Mouse (Mus musculus): ENCODE data around the gene Akap9.
"Not testable (repeated sequence)": the region's sequence is repeated elsewhere in the genome, so short reads cannot be mapped to it uniquely, and the experiment has no call there.

Akap9 gene

DNA sequence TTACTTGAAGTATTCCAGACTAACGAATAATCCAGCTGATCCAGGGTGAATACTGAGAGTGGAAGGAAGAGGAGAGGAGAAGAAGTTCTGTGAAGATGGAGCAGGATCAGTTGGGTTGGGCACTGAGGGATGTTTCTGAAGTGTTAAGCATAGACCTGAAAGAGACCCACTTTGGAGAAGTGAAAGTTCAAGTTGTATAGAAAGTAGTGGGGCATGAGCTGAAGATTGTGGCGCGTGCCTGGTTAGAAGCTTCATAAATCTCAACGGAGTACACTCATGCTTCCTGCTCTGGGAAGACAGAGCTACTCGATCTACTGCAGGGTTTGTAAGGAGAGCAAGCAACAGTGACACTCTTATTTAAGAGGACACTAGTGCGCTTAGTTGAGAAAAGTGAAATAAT, 41.3 kb downstream of the Akap9 start:
- no peak for DNase-seq (ENCODE audit: extremely low spot score)

DNA sequence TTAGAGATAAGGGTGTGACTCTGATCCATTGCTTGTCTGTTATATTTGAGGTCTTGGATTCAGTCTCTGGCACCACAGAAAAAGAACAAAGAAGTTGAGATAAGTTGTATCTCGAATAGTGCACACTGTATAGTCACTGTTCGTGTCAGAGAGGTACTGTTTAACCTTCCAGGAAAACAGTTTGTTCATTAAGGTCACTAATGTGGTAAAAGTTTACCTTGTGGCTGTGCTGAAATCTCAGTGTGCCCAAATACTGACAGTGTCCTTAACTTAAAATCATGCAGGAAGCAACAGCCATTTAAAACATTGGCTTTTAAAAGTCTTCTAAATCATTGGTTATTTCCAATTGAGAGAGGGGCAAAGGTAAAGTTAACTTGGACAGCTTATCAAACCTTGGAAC, 43.1 kb downstream of the Akap9 start:
- DNase-seq (ENCODE audit: extremely low spot score): no peak

DNA sequence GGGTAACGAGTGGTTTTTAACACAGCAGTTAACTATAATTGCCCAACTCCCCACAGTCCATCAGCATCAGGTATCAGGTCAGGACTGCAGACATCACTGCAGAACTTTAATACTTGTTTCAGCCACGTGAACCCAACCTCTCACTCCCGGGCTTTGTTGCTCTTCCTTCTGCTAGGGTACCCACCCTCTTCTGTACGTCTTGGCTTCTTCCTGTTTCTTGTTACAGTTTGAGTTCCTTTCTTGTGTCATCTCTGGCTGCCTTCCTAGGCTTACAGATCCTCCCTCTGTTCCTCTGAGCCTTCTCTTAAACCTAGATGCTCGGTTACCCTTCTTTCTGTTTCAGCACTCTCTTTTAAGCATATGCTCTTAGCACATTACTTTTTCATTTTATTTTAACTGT, 45.9 kb downstream of the Akap9 start:
- no peak for DNase-seq (ENCODE audit: extremely low spot score)

- DNase-seq (ENCODE audit: extremely low spot score): no peak
Observed at GRCm38 (mm10) chr5:3974896-3975295, 47.0 kb downstream of the Akap9 start.

GRCm38 (mm10) chr5:3976111-3976510, 48.3 kb downstream of the Akap9 start:
- no peak for DNase-seq (ENCODE audit: extremely low spot score)

GRCm38 (mm10) chr5:3977904-3978303, 50.0 kb downstream of the Akap9 start:
- no peak for DNase-seq (ENCODE audit: extremely low spot score)

- no peak for DNase-seq (ENCODE audit: extremely low spot score)
Observed at GRCm38 (mm10) chr5:3989608-3990007, 61.8 kb downstream of the Akap9 start.

- no peak for DNase-seq (ENCODE audit: extremely low spot score)
Observed at GRCm38 (mm10) chr5:3990499-3990898, 62.6 kb downstream of the Akap9 start.

- DNase-seq (ENCODE audit: extremely low spot score): no peak
Observed at GRCm38 (mm10) chr5:4004531-4005469, 76.9 kb downstream of the Akap9 start.

DNA sequence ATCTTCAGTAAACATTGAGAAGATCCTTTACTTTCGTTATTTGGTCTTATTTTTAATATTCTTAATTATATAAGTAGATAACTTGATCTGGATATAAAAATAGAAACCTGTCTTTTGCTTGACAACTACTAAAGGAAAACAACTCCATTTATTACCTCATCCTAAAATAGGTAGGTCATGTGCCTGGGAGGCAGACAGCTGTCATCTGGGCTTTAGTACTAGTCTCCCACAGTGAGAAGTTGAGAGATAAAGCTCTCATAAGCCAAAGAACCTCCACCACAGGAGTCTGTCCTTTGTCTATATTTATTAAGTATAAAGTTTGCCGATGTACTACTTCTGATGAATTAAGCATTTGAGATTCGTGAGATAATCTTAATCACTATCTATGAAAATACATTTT, 78.8 kb downstream of the Akap9 start:
- DNase-seq (ENCODE audit: extremely low spot score): no peak

GRCm38 (mm10) chr5:4008266-4008665, 80.4 kb downstream of the Akap9 start:
- DNase-seq (ENCODE audit: extremely low spot score): no peak

DNA sequence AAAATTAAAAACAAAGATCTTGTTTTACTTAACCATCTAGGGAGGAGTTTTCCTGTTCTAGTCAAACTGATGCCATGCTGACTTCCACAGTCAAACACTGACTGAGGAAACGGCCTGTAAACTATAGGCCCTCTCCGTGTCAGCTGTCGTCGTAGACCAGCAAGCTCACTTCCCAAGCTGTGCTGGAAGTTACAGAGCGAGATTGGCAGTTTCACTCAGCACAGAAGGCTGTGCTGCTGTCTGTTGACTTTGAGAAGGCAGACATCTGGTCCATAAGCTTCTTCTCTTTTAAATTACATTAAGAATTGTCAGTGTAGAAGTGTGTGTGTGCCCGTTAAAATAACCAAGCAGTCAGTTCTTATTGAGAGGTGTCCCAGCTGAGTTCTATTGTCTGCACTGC, 81.7 kb downstream of the Akap9 start:
- no peak for DNase-seq (ENCODE audit: extremely low spot score)

DNA sequence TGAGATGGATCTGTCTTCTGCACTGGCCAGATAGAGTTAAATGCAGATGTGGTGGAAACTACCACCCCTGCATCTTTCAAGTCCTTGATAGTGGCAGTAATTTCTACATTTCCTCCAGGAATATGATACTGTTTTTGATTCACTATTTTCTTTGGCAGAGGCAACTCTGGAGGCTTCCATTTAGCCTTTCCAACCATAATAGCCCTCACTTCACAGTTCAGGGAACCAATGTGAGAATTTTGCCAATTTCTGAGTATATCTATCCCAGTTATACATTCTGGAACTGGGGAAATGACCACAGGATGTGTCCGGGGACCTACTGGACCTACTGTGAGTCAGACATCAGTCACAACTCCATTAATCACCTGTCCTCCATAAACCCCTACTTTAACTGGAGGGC, 89.8 kb downstream of the Akap9 start:
- not testable (repeated sequence) for DNase-seq (ENCODE audit: extremely low spot score)

DNA sequence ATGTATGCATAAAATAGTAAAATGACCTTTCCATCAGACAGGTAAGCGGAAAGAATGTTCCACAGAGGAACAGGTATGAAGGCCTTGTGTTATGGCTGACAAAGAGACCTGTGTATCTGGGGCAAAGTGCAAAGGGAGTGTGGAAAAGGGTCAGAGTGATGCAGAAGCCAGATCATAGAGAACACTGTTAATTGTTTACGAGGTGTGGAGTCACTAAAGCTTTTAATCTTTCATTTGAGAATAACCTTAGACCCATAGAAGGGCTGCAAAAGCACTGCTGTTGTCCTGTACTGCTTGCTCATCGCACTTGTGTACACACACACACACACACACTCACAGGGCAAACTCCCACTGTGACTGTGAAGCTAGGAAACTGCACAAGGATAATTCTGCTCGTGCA, 91.5 kb downstream of the Akap9 start:
- DNase-seq (ENCODE audit: extremely low spot score): no peak

- no peak for DNase-seq (ENCODE audit: extremely low spot score)
Observed at GRCm38 (mm10) chr5:4020018-4020417, 92.2 kb downstream of the Akap9 start.

- DNase-seq (ENCODE audit: extremely low spot score): no peak
Observed at GRCm38 (mm10) chr5:4023186-4023585, 95.3 kb downstream of the Akap9 start.

DNA sequence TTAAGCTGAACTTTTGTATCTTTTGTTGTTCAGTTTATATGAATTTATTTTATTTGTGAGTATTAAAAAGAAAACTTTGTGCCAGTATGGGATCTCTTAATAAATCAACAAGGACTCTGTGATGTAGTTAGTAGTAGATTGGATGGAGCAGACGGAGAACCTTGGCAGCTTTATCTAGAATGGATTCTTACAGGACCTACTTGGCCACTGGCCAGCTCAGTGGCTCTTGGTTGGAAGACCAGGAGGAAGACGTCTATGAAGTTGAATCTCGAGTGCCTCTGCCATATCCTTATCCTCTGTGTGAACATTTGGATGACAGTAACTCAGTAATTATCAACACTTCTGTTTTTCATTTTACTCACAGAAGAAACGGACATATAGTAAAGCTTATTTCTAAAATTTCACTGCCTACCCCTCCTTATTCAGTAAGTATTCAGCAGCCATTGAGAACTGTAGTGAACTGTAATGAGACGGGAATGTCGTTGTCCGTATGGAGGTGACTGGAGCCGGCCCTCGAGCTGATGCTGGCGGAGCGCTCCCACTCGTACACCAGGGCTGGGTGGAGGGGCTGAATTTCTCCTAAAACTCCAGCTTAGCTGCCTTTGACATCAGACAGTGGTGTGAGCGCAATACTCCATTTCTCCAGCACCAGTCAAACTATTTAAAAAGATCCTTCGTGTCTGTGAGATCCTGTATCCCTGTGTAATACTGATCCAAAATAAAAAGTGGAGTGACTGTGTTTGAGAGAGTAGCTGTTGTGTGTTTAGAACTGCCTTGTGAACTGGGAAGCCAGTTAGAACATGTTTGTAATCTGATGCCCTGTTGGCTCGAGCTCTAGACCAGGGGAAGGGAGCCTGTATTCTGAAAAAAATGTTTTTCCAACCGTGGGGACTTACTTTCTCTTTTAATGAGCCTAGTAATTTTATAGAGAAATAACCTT, 96.2 kb downstream of the Akap9 start:
- DNase-seq (ENCODE audit: extremely low spot score): peak; percentile 3

GRCm38 (mm10) chr5:4024727-4025126, 96.9 kb downstream of the Akap9 start:
- no peak for DNase-seq (ENCODE audit: extremely low spot score)

- not testable (repeated sequence) for DNase-seq (ENCODE audit: extremely low spot score)
Observed at GRCm38 (mm10) chr5:4026336-4026735, 98.5 kb downstream of the Akap9 start.

GRCm38 (mm10) chr5:4028486-4029173, 100.8 kb downstream of the Akap9 start:
- DNase-seq (ENCODE audit: extremely low spot score): no peak

GRCm38 (mm10) chr5:4031846-4032245, 104.0 kb downstream of the Akap9 start:
- no peak for DNase-seq (ENCODE audit: extremely low spot score)

DNA sequence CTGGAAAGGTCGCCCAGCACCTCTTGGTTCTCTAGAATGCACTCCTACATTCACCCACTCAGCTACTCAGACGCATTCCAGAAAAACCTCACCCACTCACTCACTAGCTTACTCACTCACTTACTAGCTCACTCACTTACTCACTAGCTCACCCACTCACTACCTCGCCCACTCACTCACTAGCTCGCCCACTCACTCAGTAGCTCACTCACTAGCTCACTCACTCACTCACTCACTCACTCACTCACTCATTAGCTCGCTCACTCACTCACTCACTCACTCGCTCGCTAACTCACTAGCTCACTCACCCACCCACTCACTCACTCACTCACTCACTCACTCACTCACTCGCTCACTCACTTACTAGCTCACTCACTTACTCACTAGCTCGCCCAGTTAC, 108.8 kb downstream of the Akap9 start:
- no peak for DNase-seq (ENCODE audit: extremely low spot score)

Measured in embryo, embryonic 9.5 days (tissue).